Mouse (Mus musculus) gastrocnemius, adult 18-20 months (tissue): ENCODE measurements at regions not wholly inside any gene's neighbourhood (a gene's known extent, or its start where the extent isn't known, plus 50 kb on each side); places are given as distances from the start of the nearest gene placed in this dataset.

Source experiments
- DNase-seq: peaks from one replicate; pipeline ENCODE4 v3.0.0; 2021; ENCODE audit warnings: low spot score

- DNase-seq, result no peak
Measured at GRCm38 (mm10) chr8:64542501-64542900, 150.4 kb downstream of the Cpe start.

GRCm38 (mm10) chr8:64539846-64540472 is 152.9 kb downstream of the Cpe start:
- DNase-seq, result no peak

GRCm38 (mm10) chr8:64531780-64532179 is 161.1 kb downstream of the Cpe start:
- DNase-seq, result no peak

DNA sequence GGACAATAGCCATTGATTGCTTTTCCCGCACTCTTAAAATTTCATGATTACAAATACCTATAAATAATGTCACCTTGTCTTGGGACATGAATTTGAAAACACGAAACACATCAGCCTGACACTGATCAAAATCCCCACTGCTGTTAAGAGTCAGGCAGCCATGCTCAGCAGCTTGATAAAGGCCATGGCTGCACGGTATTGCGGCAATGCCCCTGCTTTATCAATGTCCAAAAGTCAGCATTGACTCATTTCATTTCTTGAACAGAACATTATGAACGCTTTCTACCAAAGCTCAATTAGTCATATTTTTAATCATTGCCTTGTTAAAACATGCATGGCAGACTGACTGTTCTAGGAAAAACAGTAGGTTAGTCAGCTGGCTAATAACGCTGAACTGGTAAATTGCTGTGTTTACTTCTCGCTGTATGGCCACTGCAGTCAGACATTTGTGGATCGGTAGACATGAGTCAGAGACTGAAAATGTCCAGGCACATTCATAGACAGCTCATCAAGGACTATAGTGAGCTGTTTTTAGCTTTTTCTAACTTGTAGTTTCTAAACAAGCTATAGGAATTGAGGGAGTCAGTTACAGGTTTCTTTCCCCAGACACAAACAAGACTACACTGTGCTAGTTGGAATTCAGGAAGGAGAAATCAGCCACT is 170.3 kb downstream of the Cpe start:
- no peak for DNase-seq

DNA sequence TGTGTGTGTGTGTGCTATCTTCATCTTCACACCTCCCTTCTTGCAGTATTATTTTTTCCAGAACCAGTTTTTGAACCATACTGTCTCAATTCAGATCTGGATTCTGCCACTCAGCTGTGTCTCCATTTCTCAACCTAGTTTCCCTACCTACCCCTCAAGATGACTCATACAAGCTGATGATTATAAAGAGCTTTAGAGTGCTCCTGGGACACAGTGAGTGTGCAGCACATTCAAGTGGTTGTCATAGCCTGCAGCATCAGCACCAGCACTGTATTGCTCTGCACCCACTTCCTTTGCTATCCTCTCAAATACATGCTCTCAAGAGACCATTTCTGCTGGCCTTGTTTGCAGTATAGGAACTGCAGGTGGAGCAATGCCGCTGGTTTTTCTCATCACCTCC is 173.2 kb downstream of the Cpe start:
- no peak for DNase-seq

DNA sequence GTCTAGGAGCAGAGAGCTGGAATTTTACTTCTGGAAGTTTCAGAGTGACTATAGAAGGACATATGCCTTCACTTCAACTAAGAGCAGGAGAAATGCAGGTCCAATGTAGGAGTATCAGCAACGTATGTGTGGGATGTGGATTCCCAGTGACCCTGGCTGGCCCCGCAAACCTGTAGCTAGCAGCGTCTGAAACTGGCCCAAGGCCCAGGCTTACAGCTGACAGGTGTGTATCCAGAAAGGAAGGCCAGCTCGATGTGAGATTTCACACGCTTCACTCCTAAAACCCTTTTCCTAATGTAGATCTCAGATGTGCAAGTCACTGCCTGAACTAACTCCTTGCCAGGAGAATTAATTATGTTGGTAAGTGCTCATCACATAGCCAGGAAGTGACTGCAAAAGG is 176.9 kb downstream of the Cpe start:
- DNase-seq, result no peak

DNA sequence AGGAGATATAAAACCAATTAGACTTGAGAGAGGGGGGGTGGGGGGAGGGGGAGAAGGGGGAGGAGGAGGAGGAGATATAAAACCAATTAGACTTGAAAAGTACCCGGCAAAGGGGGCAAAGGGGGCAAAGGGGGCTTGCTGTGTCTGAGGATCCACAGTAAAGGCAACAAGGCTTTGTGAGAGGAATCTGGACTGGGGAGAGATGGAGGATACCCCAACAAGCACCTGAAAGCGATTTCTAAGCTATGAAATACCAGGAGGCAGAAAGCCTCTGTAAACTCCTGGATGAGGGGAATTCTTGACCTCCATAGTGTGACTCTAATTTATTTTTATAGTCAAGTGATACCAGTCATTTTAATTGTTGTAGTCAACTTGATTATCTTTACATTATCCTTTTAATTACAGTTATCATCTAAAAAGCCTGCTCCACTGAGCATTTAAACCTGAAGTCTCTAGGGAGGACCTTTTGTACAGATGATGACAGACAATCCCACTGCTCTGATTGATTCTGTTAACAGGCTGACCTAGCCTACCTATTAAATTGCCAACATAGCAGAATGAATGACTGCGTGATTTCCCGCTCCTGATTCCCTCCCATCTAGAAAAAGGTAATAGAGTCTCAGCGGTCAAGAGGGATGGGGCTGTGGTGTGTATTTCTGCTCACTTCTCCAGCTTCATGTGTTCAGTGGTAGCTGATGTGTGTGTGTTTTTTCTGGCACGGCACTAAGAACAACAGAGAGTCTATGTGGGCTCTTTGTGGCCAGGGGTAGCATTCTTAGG is 195.4 kb downstream of the Cpe start:
- no peak for DNase-seq

GRCm38 (mm10) chr8:64496333-64497213 is 196.3 kb downstream of the Cpe start:
- DNase-seq, result no peak

GRCm38 (mm10) chr8:64491561-64491960 is 201.3 kb downstream of the Cpe start:
- DNase-seq, result no peak

GRCm38 (mm10) chr8:64488057-64488456 is 204.8 kb downstream of the Cpe start:
- DNase-seq, result no peak

GRCm38 (mm10) chr8:64473276-64473675 is 219.6 kb downstream of the Cpe start:
- DNase-seq, result no peak

DNA sequence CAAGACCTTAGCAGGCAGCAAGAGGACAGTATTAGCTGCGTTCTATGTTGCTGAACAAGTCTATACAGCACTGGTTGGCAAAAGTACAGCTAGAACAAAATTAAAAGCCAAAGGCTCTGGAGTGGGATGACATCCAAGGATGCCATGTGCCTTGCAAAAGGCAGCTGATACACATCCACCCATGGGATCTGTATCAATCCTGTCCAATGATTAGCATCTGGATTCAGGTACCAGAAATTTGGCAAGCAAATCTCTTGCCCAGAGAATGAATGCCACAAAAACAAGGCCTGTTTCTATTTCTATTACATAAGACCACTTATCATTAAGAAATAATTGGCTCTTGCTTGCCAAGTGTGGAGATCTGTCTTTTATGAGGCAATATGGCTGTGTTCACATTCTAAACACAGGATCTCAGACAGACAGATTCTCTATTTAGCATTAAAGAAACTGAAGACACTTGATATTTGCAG is 220.0 kb downstream of the Cpe start:
- DNase-seq, result no peak

GRCm38 (mm10) chr8:64461136-64461535 is 231.7 kb downstream of the Cpe start:
- DNase-seq, result no peak

DNA sequence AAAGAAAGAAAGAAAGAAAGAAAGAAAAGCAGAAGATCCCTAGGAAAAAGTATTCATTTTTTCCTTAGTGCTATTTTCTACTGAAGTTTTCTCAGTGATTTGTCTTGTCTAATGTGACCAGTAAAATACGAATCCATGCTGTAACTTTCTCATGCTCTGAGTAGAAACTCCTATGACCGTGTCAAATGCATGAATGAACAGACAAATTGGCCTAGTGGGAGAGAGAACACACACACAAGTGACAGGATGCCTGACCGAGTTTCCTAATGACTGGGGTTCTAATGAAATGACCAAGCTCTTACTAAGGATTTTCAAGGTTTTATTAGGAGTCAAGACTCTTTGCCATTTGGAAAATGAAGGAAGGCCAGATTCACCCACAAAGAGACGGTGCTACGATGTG is 235.9 kb downstream of the Cpe start:
- DNase-seq, result no peak

DNA sequence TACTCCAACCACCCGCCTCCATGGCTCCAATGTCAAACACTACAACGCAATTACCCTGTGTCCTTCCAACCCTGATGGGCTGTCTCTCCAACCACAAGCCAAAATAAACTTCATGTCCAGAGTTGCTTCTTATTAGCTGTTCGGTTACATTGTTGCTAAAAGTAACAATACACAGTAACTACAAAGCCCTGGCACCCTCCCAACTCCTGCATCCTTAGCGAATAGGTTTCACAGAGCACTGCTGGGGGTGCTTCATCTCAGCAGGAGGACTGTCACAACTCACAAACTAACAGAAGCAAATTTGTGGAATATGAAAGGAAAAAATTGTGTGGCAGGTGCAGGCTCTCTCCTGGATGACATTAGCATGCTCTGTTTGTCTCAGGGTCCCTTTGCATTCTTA is 238.1 kb downstream of the Cpe start:
- no peak for DNase-seq

DNA sequence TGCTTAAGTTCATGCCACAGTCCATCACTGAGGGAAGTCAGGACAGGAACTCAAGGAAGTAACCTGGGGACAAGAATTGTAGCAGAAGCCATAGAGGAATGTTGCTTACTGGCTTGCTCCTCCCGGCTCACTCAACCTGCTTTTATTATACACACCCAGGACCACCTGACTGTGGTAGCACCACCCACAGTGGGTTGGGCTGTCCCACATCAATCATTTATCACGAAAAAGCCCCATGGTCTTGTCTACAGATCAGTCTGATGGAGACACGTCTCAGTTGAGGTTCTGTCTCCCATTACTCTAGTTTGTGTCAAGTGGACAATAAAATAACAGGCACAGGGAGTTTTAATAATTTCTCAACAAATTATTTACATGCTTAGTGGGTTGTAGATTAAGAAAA is 239.3 kb upstream of the Tll1 start:
- no peak for DNase-seq

GRCm38 (mm10) chr8:64444429-64444828 is 238.4 kb upstream of the Tll1 start:
- no peak for DNase-seq

DNA sequence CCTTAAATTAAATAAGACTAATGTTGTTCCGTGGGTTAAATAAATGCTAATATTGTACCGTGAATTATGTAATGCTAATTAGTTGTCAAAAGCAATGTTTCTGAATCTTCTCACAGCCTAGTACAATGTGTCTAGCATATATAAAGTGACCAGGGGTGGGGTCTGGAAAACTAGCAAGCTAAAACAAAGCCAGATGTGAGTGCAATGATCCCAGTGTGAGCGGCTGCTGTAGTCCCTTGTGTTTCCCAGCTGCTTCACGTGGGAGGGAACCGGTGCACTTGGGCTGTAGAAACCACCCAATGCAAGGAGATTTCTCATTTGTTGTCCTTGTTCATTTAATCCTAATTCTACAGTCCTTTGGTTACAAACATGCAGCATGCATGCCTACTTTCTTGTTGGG is 232.4 kb upstream of the Tll1 start:
- no peak for DNase-seq

DNA sequence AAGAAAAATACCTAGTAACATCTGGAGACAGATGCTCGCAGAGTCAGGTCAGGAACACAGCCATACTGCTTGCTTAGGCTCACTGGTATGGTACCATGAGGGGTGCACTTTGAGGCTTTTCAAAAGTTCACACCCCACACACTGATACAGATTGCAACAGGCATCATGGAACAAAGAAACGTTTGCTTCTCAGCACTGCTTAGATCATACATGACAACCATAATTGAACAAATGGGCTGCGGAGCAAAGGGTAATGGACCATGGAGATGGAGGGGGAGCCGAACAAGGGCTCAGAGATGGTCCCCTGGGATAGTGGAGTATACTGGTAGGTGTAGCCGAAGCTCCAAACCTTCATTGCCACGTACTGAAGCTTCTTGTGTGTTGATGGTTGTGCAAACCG is 228.6 kb upstream of the Tll1 start:
- DNase-seq, result no peak

- DNase-seq, result no peak
Measured at GRCm38 (mm10) chr8:64422850-64423214, 216.8 kb upstream of the Tll1 start.

DNA sequence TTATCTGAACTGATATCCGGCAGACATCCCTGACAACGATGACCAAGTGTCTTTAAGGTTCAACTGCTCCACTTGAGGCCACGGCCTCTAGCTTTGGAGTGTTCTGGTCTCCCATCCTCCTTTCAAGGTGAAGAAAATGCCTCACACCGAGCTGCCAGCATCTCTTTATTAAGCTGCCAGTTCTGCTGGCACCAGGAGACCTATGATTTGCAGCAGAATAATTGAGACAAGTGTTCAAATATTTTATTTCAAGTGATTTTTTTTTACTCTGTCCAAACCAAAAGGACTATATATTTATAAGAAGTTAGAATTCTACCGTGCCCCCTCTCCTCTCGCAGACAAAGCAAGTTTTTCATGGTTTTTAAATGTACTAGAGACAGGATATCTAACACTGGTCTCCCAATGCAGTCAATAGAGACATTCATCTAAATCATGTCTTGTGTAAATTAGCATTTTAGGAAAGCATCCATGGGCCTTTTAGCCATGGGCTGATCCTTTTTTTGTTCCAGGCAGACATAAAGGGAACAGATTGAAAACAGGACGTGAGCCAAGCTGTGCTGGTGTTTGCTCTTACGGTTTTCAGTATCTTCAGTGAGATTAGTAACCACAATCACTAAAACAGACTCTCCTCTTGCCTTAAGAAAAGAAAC is 216.3 kb upstream of the Tll1 start:
- no peak for DNase-seq
